Mouse (Mus musculus): ENCODE measurements around the gene Prkg2.

Prkg2 gene

DNA sequence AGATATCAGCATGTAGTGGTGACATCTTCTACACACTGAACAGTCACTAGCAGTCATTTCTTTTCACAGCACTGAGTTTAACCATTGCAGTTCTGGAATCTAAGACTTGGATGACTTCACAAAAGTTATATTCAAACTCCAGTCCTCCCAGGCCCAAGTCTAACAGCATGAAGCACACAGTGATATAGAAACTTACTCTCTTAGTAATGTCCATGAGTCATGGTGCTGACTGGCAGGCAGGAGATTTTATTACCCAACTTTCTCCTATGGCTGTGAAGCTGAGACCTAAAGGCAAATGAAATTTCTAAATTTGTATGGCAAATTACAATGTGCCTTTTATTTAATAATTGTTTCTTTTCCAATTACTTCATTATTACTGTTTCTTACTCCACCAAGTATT lies 139.2 kb downstream of the Prkg2 start:
- no peak for DNase-seq

DNA sequence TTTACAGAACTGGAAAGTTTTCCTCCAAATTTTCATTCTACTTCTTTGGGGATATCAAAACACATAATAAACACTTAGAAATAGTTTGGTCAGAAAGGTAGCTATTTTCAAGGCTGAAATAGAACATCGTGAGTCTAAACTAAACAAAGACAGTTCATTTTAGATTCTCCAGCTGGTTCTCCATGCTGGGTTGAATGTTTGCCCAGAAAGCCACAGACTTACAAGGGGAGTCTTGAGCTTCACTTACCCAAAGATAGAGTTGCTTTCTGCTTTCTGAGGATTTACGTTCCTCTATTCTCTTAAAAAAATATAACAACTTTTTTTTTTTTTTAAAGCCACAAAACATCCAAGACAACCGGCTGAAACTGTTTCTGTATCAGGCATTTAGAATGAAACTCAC lies 142.9 kb downstream of the Prkg2 start:
- DNase-seq = no peak

DNA sequence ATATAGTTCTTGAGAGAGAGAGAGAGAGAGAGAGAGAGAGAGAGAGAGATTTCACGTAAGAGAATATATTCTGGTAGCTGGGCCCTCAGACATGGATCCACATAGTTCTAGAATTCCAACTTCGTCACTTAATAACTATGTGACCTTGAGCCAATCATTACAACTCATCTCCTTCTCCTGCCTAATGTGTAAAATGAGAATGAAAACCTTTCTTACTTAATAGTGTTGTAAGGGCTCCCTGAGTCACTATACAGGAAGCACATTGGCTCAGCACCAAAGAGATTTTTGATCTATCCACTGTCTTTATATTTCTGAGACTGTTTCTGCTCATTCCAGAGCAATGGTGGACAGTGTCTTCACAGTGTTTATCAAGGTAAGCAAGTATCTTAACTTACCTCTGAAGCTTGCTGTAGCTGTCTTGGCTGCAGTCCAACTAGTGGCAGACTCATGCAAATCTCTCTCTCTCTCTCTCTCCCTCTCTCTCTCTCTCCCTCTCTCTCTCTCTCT lies 146.6 kb downstream of the Prkg2 start:
- DNase-seq = no peak

DNA sequence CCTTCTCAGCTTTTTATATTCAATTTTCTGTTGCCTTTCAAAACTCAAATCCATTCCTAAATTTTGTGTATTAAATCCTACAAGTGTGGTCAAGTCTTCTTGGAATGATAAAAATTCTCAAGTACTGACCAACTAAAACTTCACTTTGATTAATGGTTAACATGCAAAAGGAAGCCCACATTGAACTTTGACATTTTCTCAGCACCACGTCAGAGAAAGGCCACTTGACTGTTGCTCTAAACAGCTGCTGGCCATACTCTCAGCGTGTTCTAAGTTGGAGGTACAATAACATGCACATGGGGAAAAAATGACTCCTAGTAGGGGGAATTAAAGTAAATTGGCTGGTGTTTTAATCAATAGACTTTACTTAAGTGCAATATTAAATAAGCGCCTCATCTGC lies 155.1 kb downstream of the Prkg2 start:
- no peak for DNase-seq
